Mouse (Mus musculus) G1E (cell line): ENCODE data around the gene Slamf6.

Experiments used
- CTCF ChIP-seq: IDR thresholded peaks from 2 replicates; pipeline ENCODE4 v1.5.1; 2012; ENCODE audit warnings: low read depth, low read length, inconsistent platforms, mixed read lengths
- GATA1 ChIP-seq: IDR thresholded peaks from 2 replicates; pipeline ENCODE4 v1.6.1; 2012; ENCODE audit warnings: borderline replicate concordance, low read length, inconsistent platforms, mixed read lengths
- GATA2 ChIP-seq: IDR thresholded peaks from 2 replicates; pipeline ENCODE4 v1.6.1; 2012; ENCODE audit warnings: low read depth, low read length, inconsistent platforms, borderline replicate concordance
- POLR2AphosphoS5 ChIP-seq: IDR thresholded peaks from 2 replicates; pipeline ENCODE4 v1.6.1; 2012; ENCODE audit warnings: low read depth, low read length, inconsistent platforms; ENCODE audit not compliant: insufficient replicate concordance
- TAL1 ChIP-seq: conservative IDR thresholded peaks from 2 replicates; pipeline ENCODE4 v1.6.1; 2012; ENCODE audit warnings: low read depth, low read length, inconsistent platforms, mixed read lengths

- TF ChIP-seq CTCF (no peak), TAL1 (no peak), POLR2AphosphoS5 (no peak), GATA1 (no peak), GATA2 (no peak)
These were observed 40.1 kb downstream of the Slamf6 start for GRCm38 (mm10) chr1:171957411-171957810.
